In the genomic region with DNA sequence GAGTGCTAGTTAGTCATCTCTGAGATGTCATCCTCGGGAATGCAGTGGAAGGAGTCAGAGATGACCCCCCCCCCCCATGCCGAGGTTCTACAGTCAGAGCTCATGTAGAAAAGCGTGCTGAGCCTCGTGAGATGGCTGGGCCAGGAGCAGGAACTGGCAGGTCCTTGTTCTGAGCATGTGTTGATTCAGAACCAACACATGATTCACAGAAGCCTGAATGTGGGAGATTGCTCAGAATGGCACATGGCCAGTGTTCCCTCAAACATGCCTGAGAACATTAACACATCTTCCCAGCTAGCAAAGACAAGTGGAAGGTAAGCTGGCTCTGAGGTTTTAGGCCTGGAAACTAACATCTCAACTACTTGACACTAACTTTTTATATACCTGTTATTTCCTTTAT, we compare ENCODE assay signal across 23 mouse cellular contexts. TPM values are rescaled to one million over a fixed set of nuclear protein-coding genes. Genes with fewer than 3 reads are reported as not detected.
A peak's percentile ranks its signal among the peaks of the same experiment; 100 is the strongest.
DNase-seq lines count a peak whose midpoint lies in the region; ATAC-seq lines count a peak whose summit lies in the region.
"Had no signal": no experiment of that assay in that cellular context is flagged by ENCODE, and none has a peak within 500 bp of the region (broad histone marks: within the 10 kb centered on the region; RNA-seq: fewer than 3 reads in every experiment).

No protein-coding gene starts in this region.

- no peaks in the 10 kb centered on the region for H3K9me3 ChIP-seq in hindbrain, embryonic 11.5 days (ENCODE audit: control insufficient read depth, low read length)
- H3K9me3 ChIP-seq: embryonic facial prominence, embryonic 10.5 days; limb, embryonic 10.5 days; neural tube, embryonic 12.5 days had no signal

- H3K4me2 ChIP-seq in hindbrain, embryonic 11.5 days (replicated peaks; ENCODE audit: low read depth, low read length): no peak overlapping the region
- H3K4me2 ChIP-seq: liver, embryonic 11.5 days; lung, embryonic 14.5 days; midbrain, embryonic 11.5 days; neural tube, embryonic 12.5 days had no signal

- no peak for ATAC-seq in hindbrain, embryonic 11.5 days (ENCODE audit: low FRiP score)
- ATAC-seq: forebrain, embryonic 14.5 days; inflammation-experienced regulatory T-cells, adult 6 months had no signal

- H3K4me1 ChIP-seq in hindbrain, embryonic 11.5 days (replicated peaks; ENCODE audit: control insufficient read depth, insufficient read depth, low read length): no peaks in the 10 kb centered on the region
- H3K4me1 ChIP-seq: embryonic facial prominence, embryonic 10.5 days; limb, embryonic 10.5 days; neural tube, embryonic 12.5 days had no signal

- peak; percentile 10 for DNase-seq in adrenal gland, postnatal 14 days
- DNase-seq in adrenal gland, postnatal 4 days (ENCODE audit: low spot score in 2 of 2): no peak
- peak; percentile 19 to 28 for DNase-seq in left cerebral cortex, postnatal 36 days (ENCODE audit: low spot score in 2 of 2)
- no peak for DNase-seq in left cerebral cortex, postnatal 4 days
- DNase-seq in right cerebral cortex, adult 2 months (ENCODE audit: low spot score in 2 of 2): peak; percentile 22 to 29
- no peak for DNase-seq in embryo, embryonic 11 days
- no peak for DNase-seq in hindbrain, embryonic 11.5 days (ENCODE audit: low spot score)
- DNase-seq in gastrocnemius, postnatal 4 days (ENCODE audit: low spot score in 2 of 2): no peak
- DNase-seq: cerebellum, adult 11-12 months; cerebellum, postnatal 36 days; kidney, adult 8-10 months; kidney, postnatal 25 days; lung, embryonic 14.5 days had no signal

- H3K9ac ChIP-seq in hindbrain, embryonic 11.5 days (ENCODE audit: low read depth, low read length): no peak overlapping the region
- H3K9ac ChIP-seq: lung, embryonic 14.5 days; neural tube, embryonic 12.5 days had no signal

- H3K4me3 ChIP-seq in hindbrain, embryonic 11.5 days (ENCODE audit: low read depth, low read length): no peak overlapping the region
- H3K4me3 ChIP-seq: embryonic facial prominence, embryonic 10.5 days; limb, embryonic 10.5 days; neural tube, embryonic 12.5 days had no signal

- no peak overlapping the region for H3K27ac ChIP-seq in hindbrain, embryonic 11.5 days (ENCODE audit: low read depth, low read length)
- H3K27ac ChIP-seq: embryonic facial prominence, embryonic 10.5 days; limb, embryonic 10.5 days; macrophage; neural tube, embryonic 12.5 days had no signal

- intact Hi-C loops in left cerebral cortex, postnatal 36 days (cut with DNase I): no loop called here
- intact Hi-C loops in left cerebral cortex, postnatal 4 days (cut with DNase I): no loop called here

- WGBS in hindbrain, embryonic 11.5 days: 83% methylated on average over 4 of the region's 4 CpGs

- H3K36me3 ChIP-seq in hindbrain, embryonic 11.5 days (ENCODE audit: control insufficient read depth, insufficient read depth, low read length): no peaks in the 10 kb centered on the region
- H3K36me3 ChIP-seq: embryonic facial prominence, embryonic 10.5 days; limb, embryonic 10.5 days; neural tube, embryonic 12.5 days had no signal

- no peaks in the 10 kb centered on the region for H3K27me3 ChIP-seq in hindbrain, embryonic 11.5 days (ENCODE audit: control insufficient read depth, insufficient read depth, low read length)
- H3K27me3 ChIP-seq: neural tube, embryonic 12.5 days had no signal

RNA-seq across cellular contexts. Expression of a gene that starts 18.5 kb away (rescaled TPM):
- total RNA-seq in adrenal gland, postnatal 14 days (2021): 0.22 and 0.71 TPM in 2 replicates
- total RNA-seq in adrenal gland, postnatal 4 days (2021): under 1 TPM; 0.20 to 0.22 TPM
- total RNA-seq in left cerebral cortex, postnatal 36 days (2021): under 1 TPM; 0.32 TPM
- total RNA-seq in left cerebral cortex, postnatal 4 days (2021): under 1 TPM; 0.18 to 0.48 TPM
- 0.36 and 0.38 TPM in 2 replicates for polyA plus RNA-seq in hindbrain, embryonic 11.5 days (2014; fragmentation: Nextera tagmentation; extraction: Ambion mirVana)
- 1 to 10 TPM; 1.4 to 2.3 TPM for total RNA-seq in gastrocnemius, postnatal 4 days (2021)
- total RNA-seq: granulocyte monocyte progenitor cell, adult 5-6 weeks; hematopoietic stem cell, adult 5-6 weeks had no signal
- polyA plus RNA-seq: inflammation-experienced regulatory T-cells, adult 6 months; macrophage had no signal

RNA-seq across cellular contexts. Expression of a gene that starts 21.1 kb away (rescaled TPM):
- total RNA-seq in adrenal gland, postnatal 14 days (2021): 90.3 and 102 TPM in 2 replicates
- 100 to 1,000 TPM; 102 to 112 TPM for total RNA-seq in adrenal gland, postnatal 4 days (2021)
- 10 to 100 TPM; 83.9 to 90.7 TPM for total RNA-seq in left cerebral cortex, postnatal 36 days (2021)
- 100 to 1,000 TPM; 121 to 129 TPM for total RNA-seq in left cerebral cortex, postnatal 4 days (2021)
- 295 and 320 TPM in 2 replicates for polyA plus RNA-seq in hindbrain, embryonic 11.5 days (2014; fragmentation: Nextera tagmentation; extraction: Ambion mirVana)
- 100 to 1,000 TPM; 116 to 127 TPM for total RNA-seq in gastrocnemius, postnatal 4 days (2021)

Comparison
In these comparisons a context has a peak if more than half of its experiments do, and no peak if none do; other contexts are left out.
1. DNase-seq: peak in adrenal gland, postnatal 14 days (single experiment), left cerebral cortex, postnatal 36 days (2 of 2) and right cerebral cortex, adult 2 months (2 of 2); none in adrenal gland, postnatal 4 days (0 of 2), left cerebral cortex, postnatal 4 days (single experiment), embryo, embryonic 11 days (single experiment), hindbrain, embryonic 11.5 days (single experiment) and gastrocnemius, postnatal 4 days (0 of 2).